Comparison of ENCODE assay signal across 33 mouse cellular contexts in genomic region chr8:96290740-96291139, GRCm38 (mm10).
DNase-seq lines count a peak whose midpoint lies in the region; ATAC-seq and TF ChIP-seq lines count a peak whose summit lies in the region.
"Had no signal": no experiment of that assay in that cellular context is flagged by ENCODE, and none has a peak within 500 bp of the region (broad histone marks: within the 10 kb centered on the region; RNA-seq: fewer than 3 reads in every experiment).

No protein-coding gene starts in this region.

- no peaks in the 10 kb centered on the region for H3K4me1 ChIP-seq in kidney, postnatal 0 days (replicated peaks; ENCODE audit: insufficient read depth, low read length)
- no peaks in the 10 kb centered on the region for H3K4me1 ChIP-seq in embryonic facial prominence, embryonic 14.5 days (ENCODE audit: control insufficient read depth, insufficient read depth, low read length)
- H3K4me1 ChIP-seq: embryonic facial prominence, embryonic 12.5 days; intestine, embryonic 15.5 days; limb, embryonic 13.5 days; liver, embryonic 12.5 days had no signal

- H3K9me3 ChIP-seq in kidney, postnatal 0 days (replicated peaks; ENCODE audit: low read length): no peaks in the 10 kb centered on the region
- no peaks in the 10 kb centered on the region for H3K9me3 ChIP-seq in embryonic facial prominence, embryonic 14.5 days (ENCODE audit: control insufficient read depth, low read length)
- H3K9me3 ChIP-seq: embryonic facial prominence, embryonic 12.5 days; forebrain, embryonic 10.5 days; hindbrain, embryonic 10.5 days; intestine, embryonic 15.5 days; limb, embryonic 13.5 days; liver, embryonic 12.5 days had no signal

- H3K27ac ChIP-seq in kidney, postnatal 0 days: no peak overlapping the region
- no peak overlapping the region for H3K27ac ChIP-seq in embryonic facial prominence, embryonic 14.5 days (replicated peaks; ENCODE audit: low read depth, low read length)
- H3K27ac ChIP-seq: embryonic facial prominence, embryonic 12.5 days; forebrain, embryonic 10.5 days; hindbrain, embryonic 10.5 days; intestine, embryonic 15.5 days; limb, embryonic 13.5 days; liver, embryonic 12.5 days; macrophage had no signal

- no peaks in the 10 kb centered on the region for H3K36me3 ChIP-seq in kidney, postnatal 0 days (ENCODE audit: insufficient read depth, low read length)
- no peaks in the 10 kb centered on the region for H3K36me3 ChIP-seq in embryonic facial prominence, embryonic 14.5 days (ENCODE audit: control insufficient read depth, insufficient read depth, low read length)
- H3K36me3 ChIP-seq: embryonic facial prominence, embryonic 12.5 days; forebrain, embryonic 10.5 days; hindbrain, embryonic 10.5 days; intestine, embryonic 15.5 days; limb, embryonic 13.5 days; liver, embryonic 12.5 days had no signal

- ATAC-seq in kidney, postnatal 0 days (replicated peaks; ENCODE audit: low FRiP score, low read depth): no peak; the same call in 1 of the 2 replicates
- no peak for ATAC-seq in embryonic facial prominence, embryonic 14.5 days (ENCODE audit: low read depth)
- ATAC-seq: CD4-positive, CD25-positive, alpha-beta regulatory T cell, adult 4 months; forebrain, embryonic 16.5 days; hindbrain, embryonic 16.5 days; intestine, embryonic 15.5 days; liver, embryonic 12.5 days; liver, postnatal 0 days; Patski had no signal

- no peak overlapping the region for H3K9ac ChIP-seq in kidney, postnatal 0 days (ENCODE audit: low read depth, low read length)
- H3K9ac ChIP-seq in embryonic facial prominence, embryonic 14.5 days (ENCODE audit: low read depth, low read length): no peak overlapping the region
- H3K9ac ChIP-seq: embryonic facial prominence, embryonic 12.5 days; intestine, embryonic 15.5 days; limb, embryonic 13.5 days; liver, embryonic 12.5 days; liver, postnatal 0 days had no signal

- DNase-seq in kidney, postnatal 0 days (ENCODE audit: low spot score): peak; percentile 63
- no peak for DNase-seq in kidney, postnatal 14 days
- DNase-seq in ES-CJ7 (ENCODE audit: low read depth, low spot score) (peak; percentile 17), ZHBTc4 (ENCODE audit: low read depth, low spot score) (peak; percentile 5)
- DNase-seq in embryonic facial prominence, embryonic 14.5 days (ENCODE audit: low spot score): peak; percentile 52
- DNase-seq in cerebellum, postnatal 25 days: no peak
- no peak for DNase-seq in left cerebral cortex, postnatal 4 days
- DNase-seq in thymus, postnatal 4 days: no peak
- DNase-seq: adrenal gland, postnatal 36 days; cerebellum, adult 2 months; cerebellum, postnatal 14 days; gastrocnemius, postnatal 14 days; heart, postnatal 14 days; kidney, adult 8-10 months; kidney, postnatal 10 days; layer of hippocampus, adult 9-11 months; liver, postnatal 0 days; lung, postnatal 10 days; midbrain, embryonic 14.5 days; right cerebral cortex, adult 18-20 months; spleen, adult 18-20 months; thymus, postnatal 25 days had no signal

- H3K4me2 ChIP-seq in kidney, postnatal 0 days (ENCODE audit: low read length): no peak overlapping the region
- no peak overlapping the region for H3K4me2 ChIP-seq in embryonic facial prominence, embryonic 14.5 days (ENCODE audit: low read depth, low read length)
- H3K4me2 ChIP-seq: embryonic facial prominence, embryonic 12.5 days; intestine, embryonic 15.5 days; limb, embryonic 13.5 days; liver, embryonic 12.5 days had no signal

- no peaks in the 10 kb centered on the region for H3K27me3 ChIP-seq in kidney, postnatal 0 days (ENCODE audit: insufficient read depth, low read length)
- H3K27me3 ChIP-seq in embryonic facial prominence, embryonic 14.5 days (replicated peaks; ENCODE audit: control insufficient read depth, insufficient read depth, low read length): no peaks in the 10 kb centered on the region
- H3K27me3 ChIP-seq: embryonic facial prominence, embryonic 12.5 days; intestine, embryonic 15.5 days; limb, embryonic 13.5 days; liver, embryonic 12.5 days; Patski had no signal

- TF ChIP-seq CTCF in kidney, postnatal 0 days (IDR thresholded peaks at IDR 0.05; ENCODE audit: low read depth): no peak

- intact Hi-C loops in left cerebral cortex, postnatal 4 days (cut with DNase I): no loop called here

- no peak overlapping the region for H3K4me3 ChIP-seq in kidney, postnatal 0 days (replicated peaks; ENCODE audit: low read depth, low read length)
- no peak overlapping the region for H3K4me3 ChIP-seq in embryonic facial prominence, embryonic 14.5 days (ENCODE audit: low read depth, low read length)
- H3K4me3 ChIP-seq: embryonic facial prominence, embryonic 12.5 days; forebrain, embryonic 10.5 days; hindbrain, embryonic 10.5 days; intestine, embryonic 15.5 days; limb, embryonic 13.5 days; liver, embryonic 12.5 days had no signal

Comparison
In these comparisons a context has a peak if more than half of its experiments do, and no peak if none do; other contexts are left out.
1. DNase-seq: peak in kidney, postnatal 0 days (single experiment), ES-CJ7 (single experiment), ZHBTc4 (single experiment) and embryonic facial prominence, embryonic 14.5 days (single experiment); none in kidney, postnatal 14 days (single experiment), cerebellum, postnatal 25 days (0 of 2), left cerebral cortex, postnatal 4 days (single experiment) and thymus, postnatal 4 days (single experiment).